Mouse (Mus musculus) liver, embryonic 16.5 days (tissue): ENCODE measurements around the gene Scyl1. TPM values are rescaled to one million over a fixed set of nuclear protein-coding genes. Genes with fewer than 3 reads are reported as not detected.

ENCODE experiments used
- ATAC-seq: fragments of 200-750 bp; cut with Nextera tagmentation; 2 replicates; pipeline ENCODE4 v1.8.0; 2017; ENCODE audit warnings: low read depth, mild to moderate bottlenecking, moderate number of reproducible peaks, moderate library complexity
- H3K27ac ChIP-seq: fragments of 300-500 bp; sonication (generic); 2 replicates; pipeline ENCODE4 v1.5.1; 2014; ENCODE audit warnings: mild to moderate bottlenecking, low read length
- H3K27me3 ChIP-seq: fragments of 300-500 bp; sonication (generic); 2 replicates; pipeline ENCODE4 v1.6.1; 2014; ENCODE audit warnings: low read depth, low read length, mixed read lengths; ENCODE audit not compliant: control insufficient read depth, insufficient read depth
- H3K36me3 ChIP-seq: fragments of 300-500 bp; sonication (generic); 2 replicates; pipeline ENCODE4 v1.6.1; 2014; ENCODE audit warnings: mild to moderate bottlenecking; ENCODE audit not compliant: control insufficient read depth, insufficient read depth
- H3K4me1 ChIP-seq: fragments of 300-500 bp; sonication (generic); 2 replicates; pipeline ENCODE4 v1.6.1; 2014; ENCODE audit warnings: low read depth, low read length, mixed read lengths; ENCODE audit not compliant: control insufficient read depth
- H3K4me2 ChIP-seq: fragments of 300-500 bp; sonication (generic); 2 replicates; pipeline ENCODE4 v1.6.1; 2014; ENCODE audit warnings: low read depth, low read length, mixed read lengths
- H3K4me3 ChIP-seq: fragments of 300-500 bp; sonication (generic); 2 replicates; pipeline ENCODE4 v1.5.1; 2014; ENCODE audit warnings: low read depth, mild to moderate bottlenecking, low read length
- H3K9ac ChIP-seq: fragments of 300-500 bp; sonication (generic); 2 replicates; pipeline ENCODE4 v1.6.1; 2014; ENCODE audit warnings: low read depth, low read length
- H3K9me3 ChIP-seq: fragments of 300-500 bp; sonication (generic); replicated peaks from 2 replicates; pipeline ENCODE4 v1.6.1; 2016; ENCODE audit warnings: low read length; ENCODE audit not compliant: control insufficient read depth
- WGBS: fragments of 180-500 bp; shearing (Covaris S2); extraction: QIAGEN DNeasy Blood & Tissue Kit; methylation state at CpG from one replicate; pipeline ENCODE4 v1.1.7; 2014; ENCODE audit not compliant: insufficient replicate concordance; 5-methylcytosine and 5-hydroxymethylcytosine counted together
- polyA plus RNA-seq: library from polyadenylated mRNA; unstranded; fragments of >200 nt; fragmentation: Nextera tagmentation; extraction: Ambion mirVana; gene quantifications from 2 replicates; pipeline ENCODE4 v1.2.1, GENCODE M21; 2015

Scyl1 gene
- polyA plus RNA-seq, 1 experiment from 2014 or later: 21.5 TPM

DNA sequence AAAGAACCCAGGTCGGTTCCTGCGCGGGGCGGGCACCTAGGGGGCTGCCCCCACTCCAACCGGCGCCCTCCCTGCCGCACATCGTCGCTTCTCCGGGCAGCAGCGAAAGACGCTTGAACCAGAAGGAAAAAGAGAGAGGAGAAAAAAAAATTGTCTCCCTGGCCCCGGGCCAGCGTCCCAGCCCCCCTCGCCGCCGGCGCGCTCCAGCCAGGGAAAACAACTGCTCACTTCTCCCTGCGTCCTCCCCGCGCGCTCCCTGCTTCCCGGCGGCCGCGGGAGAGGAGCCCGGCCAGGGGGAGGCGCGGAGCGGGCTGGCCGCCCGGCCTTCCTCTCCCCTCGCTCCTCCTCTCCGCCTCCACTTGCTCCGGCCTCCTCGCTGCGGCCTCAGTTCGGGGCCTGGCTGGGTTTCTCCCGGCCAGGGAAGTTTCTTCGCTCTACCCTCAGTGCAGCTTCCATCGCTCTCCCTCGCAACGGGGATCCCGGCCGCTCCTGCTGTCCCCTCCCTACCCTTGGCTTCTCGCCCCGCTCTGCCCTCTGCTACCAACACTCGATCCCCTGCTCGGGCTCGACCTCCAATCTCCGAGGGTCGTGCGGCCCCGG, 29.5 kb downstream of the Scyl1 start:
- WGBS: under 1% methylated on average over 55 of the region's 55 CpGs
- H3K9me3 ChIP-seq: no peaks in the 10 kb centered on the region
- 0 out of 2 replicates have a peak, but pooled peaks have one; percentile 20 for ATAC-seq
- H3K36me3 ChIP-seq: no peaks in the 10 kb centered on the region
- H3K27ac ChIP-seq: no peak overlapping the region
- H3K4me1 ChIP-seq: peaks cover 5% of the 10 kb centered on the region
- peak overlapping the region; percentile 53 for H3K4me2 ChIP-seq
- peak overlapping the region; percentile 41 for H3K4me3 ChIP-seq
- H3K9ac ChIP-seq: peak overlapping the region; percentile 25
- peaks cover 85% of the 10 kb centered on the region for H3K27me3 ChIP-seq

- ATAC-seq: no peak
- no peak within 1 kb of the TSS for H3K27ac ChIP-seq
Observed at GRCm38 (mm10) chr19:5740320-5741317, 30.6 kb downstream of the Scyl1 start, which contains the start of gene Ltbp3. Gene Ltbp3 (plus strand): TSS chr19:5740904.

DNA sequence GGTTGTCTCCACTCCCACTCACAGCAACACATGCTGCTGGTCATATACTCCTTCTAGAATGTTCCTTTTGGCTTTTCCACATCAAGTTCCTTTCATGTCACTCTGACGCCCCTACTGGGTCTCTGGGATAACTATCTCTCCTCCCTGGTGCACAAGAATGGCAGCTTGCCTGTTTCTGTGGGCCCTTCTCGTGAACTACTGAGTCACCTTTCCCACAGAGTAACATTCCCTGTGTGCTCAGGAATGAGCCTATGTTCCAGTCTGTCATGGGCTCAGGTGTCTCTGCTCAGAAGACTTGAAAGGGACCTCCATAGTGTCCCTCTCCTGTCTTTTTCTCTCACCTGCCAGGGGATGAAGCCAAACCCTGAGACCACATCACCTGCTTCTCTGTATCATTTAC, 31.8 kb downstream of the Scyl1 start:
- Histone ChIP-seq H3K4me1 (no peaks in the 10 kb centered on the region; the same call in 1 of the 2 replicates), H3K36me3 (no peaks in the 10 kb centered on the region), H3K4me3 (no peak overlapping the region), H3K27ac (no peak overlapping the region), H3K4me2 (no peak overlapping the region), H3K9me3 (no peaks in the 10 kb centered on the region), H3K27me3 (peaks cover 67% of the 10 kb centered on the region), H3K9ac (no peak overlapping the region)
- no peak for ATAC-seq
- WGBS: 33% methylated on average over 2 of the region's 2 CpGs

More at GRCm38 (mm10) chr19:5740320-5741317, 30.6 kb downstream of the Scyl1 start, which contains the start of gene Ltbp3:
- H3K9me3 ChIP-seq: no peaks in the 10 kb centered on the region
- peak within 1 kb of the TSS; percentile 53 for H3K4me2 ChIP-seq
- WGBS: 52% methylated on average over 13 of the region's 14 CpGs
- H3K27me3 ChIP-seq: peaks cover 76% of the 10 kb centered on the region
- H3K4me1 ChIP-seq: no peaks in the 10 kb centered on the region; the same call in 1 of the 2 replicates
- H3K4me3 ChIP-seq: peak within 1 kb of the TSS; percentile 41
- H3K9ac ChIP-seq: no peak within 1 kb of the TSS; the same call in 1 of the 2 replicates
- H3K36me3 ChIP-seq: no peaks in the 10 kb centered on the region

DNA sequence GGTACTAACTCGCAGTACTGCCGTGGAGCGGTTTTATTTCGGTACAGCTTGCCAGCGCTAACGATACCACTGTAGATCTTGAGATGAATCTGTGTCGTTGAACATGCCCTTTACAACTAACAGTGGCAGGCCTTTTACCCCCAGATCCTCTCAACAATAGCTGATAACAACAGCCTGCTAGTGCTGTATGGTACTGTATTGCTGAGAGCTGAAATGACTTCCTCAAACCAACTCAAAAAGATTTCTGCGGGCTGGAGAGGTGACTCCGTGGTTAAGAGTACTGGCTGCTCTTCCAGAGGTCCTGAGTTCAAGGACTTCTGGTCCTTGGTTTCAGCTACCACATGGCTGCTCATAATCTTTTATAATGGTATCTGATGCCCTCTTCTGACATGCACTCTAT, 36.9 kb downstream of the Scyl1 start:
- H3K9ac ChIP-seq: no peak overlapping the region
- H3K9me3 ChIP-seq: no peaks in the 10 kb centered on the region
- H3K27me3 ChIP-seq: peaks cover 16% of the 10 kb centered on the region
- ATAC-seq: no peak
- H3K4me2 ChIP-seq: no peak overlapping the region
- H3K4me1 ChIP-seq: peaks cover 25% of the 10 kb centered on the region
- no peaks in the 10 kb centered on the region for H3K36me3 ChIP-seq
- H3K27ac ChIP-seq: no peak overlapping the region
- H3K4me3 ChIP-seq: no peak overlapping the region
- 56% methylated on average over 9 of the region's 9 CpGs for WGBS

- under 1% methylated on average over 47 of the region's 47 CpGs for WGBS
- Histone ChIP-seq H3K27me3 (peaks cover 5% of the 10 kb centered on the region; the same call in 1 of the 2 replicates), H3K36me3 (no peaks in the 10 kb centered on the region), H3K27ac (no peak overlapping the region), H3K9me3 (no peaks in the 10 kb centered on the region), H3K4me3 (peak overlapping the region; percentile 69), H3K9ac (peak overlapping the region; percentile 68), H3K4me1 (peaks cover 48% of the 10 kb centered on the region), H3K4me2 (peak overlapping the region; percentile 86)
- peak; percentile 44 for ATAC-seq
Observed at GRCm38 (mm10) chr19:5731264-5731978, 39.8 kb downstream of the Scyl1 start.

DNA sequence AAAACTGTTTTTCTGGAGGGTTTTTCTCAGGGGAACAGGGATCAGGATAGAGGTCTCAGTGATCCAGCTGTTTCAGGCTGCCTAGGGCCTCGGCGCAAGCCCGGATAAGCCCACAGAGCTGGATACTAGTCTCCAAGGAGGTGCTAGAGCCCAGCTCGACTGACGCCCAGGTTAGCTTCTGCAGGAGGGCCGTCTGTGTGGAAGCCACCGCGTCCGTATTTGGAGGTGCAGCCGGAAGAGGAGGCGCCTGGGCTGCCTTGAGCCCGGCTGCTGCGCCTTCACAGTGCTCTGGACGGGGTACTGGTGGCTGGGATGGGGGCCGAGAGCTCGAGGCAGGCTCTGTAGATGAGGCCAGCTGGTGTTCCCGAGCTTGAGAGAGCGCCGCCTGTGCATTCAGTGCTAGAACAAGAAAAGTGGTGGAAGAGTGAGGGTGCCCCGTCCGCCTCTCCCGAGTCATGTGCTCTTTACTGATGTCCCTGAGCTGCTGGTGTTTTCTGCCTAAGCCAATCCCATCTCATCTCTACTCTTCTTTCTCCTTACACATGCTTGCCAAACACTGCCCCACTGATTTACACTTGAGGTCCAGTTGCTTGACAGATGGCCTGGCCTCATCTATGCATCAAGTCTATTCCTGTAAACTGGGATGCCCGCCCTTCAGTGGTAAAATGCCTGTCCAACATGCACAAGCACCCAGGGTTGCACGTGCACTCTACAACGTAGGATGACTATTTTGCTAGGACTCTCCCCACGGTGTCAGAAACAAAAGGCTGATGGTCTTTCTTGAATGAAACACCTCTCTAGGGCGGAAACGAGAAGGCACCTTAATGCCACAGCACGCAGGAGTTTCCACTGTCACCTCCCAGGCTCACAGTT, 40.7 kb downstream of the Scyl1 start:
- peak overlapping the region; percentile 86 for H3K4me2 ChIP-seq
- H3K4me3 ChIP-seq: peak overlapping the region; percentile 69
- no peak for ATAC-seq
- peaks cover 2% of the 10 kb centered on the region; the same call in 1 of the 2 replicates for H3K27me3 ChIP-seq
- H3K9ac ChIP-seq: peak overlapping the region; percentile 68
- WGBS: 72% methylated on average over 29 of the region's 29 CpGs
- no peaks in the 10 kb centered on the region for H3K9me3 ChIP-seq
- H3K4me1 ChIP-seq: peaks cover 48% of the 10 kb centered on the region
- H3K36me3 ChIP-seq: no peaks in the 10 kb centered on the region
- H3K27ac ChIP-seq: no peak overlapping the region

GRCm38 (mm10) chr19:5729444-5729815, 41.8 kb downstream of the Scyl1 start, which contains the start of gene Fam89b:
Gene Fam89b (minus strand): TSS chr19:5729653.
- peak within 1 kb of the TSS; percentile 93 for H3K4me2 ChIP-seq
- peak within 1 kb of the TSS; percentile 98 for H3K27ac ChIP-seq
- H3K9ac ChIP-seq: peak within 1 kb of the TSS; percentile 98
- H3K9me3 ChIP-seq: no peaks in the 10 kb centered on the region
- ATAC-seq: peak; percentile 45
- WGBS: under 1% methylated on average over 37 of the region's 37 CpGs
- H3K36me3 ChIP-seq: no peaks in the 10 kb centered on the region
- H3K4me1 ChIP-seq: peaks cover 48% of the 10 kb centered on the region
- no peaks in the 10 kb centered on the region for H3K27me3 ChIP-seq
- peak within 1 kb of the TSS; percentile 92 for H3K4me3 ChIP-seq
